Mouse (Mus musculus) kidney, postnatal 10 days (tissue): ENCODE measurements around the gene Fam167b.
"Not testable (repeated sequence)": the region's sequence is repeated elsewhere in the genome, so short reads cannot be mapped to it uniquely, and the experiment has no call there.

Experiments used
- DNase-seq: peaks from one replicate; pipeline ENCODE4 v3.0.0; 2021; ENCODE audit warnings: mixed read lengths

The Fam167b gene

DNA sequence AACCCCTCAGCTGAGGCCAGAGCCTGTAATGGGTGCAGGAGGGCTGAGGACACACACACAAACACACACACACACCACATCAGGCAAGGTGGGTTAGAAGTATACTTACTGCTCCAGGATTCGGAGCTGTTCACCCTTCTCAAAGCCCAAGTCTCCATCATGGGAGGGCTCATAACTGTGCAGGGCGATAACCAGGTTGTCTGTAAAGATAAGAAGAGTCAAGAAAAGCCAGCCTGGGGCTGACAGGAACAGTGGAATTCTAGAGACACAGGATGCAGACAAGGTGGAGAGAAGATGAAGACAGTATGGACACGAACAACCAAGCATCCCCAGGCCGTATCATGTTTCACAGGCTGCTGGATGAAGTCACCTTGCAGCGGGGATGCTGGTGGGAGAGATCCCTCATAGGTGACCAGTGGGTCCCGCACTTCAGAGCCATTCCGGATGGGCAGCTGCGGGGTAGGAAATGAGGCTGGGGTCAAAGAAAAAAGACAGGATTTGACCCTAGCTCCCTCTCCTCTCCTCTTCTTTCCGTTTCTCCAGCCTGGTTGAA, 21.0 kb downstream of the Fam167b start:
- peak; percentile 17 for DNase-seq

DNA sequence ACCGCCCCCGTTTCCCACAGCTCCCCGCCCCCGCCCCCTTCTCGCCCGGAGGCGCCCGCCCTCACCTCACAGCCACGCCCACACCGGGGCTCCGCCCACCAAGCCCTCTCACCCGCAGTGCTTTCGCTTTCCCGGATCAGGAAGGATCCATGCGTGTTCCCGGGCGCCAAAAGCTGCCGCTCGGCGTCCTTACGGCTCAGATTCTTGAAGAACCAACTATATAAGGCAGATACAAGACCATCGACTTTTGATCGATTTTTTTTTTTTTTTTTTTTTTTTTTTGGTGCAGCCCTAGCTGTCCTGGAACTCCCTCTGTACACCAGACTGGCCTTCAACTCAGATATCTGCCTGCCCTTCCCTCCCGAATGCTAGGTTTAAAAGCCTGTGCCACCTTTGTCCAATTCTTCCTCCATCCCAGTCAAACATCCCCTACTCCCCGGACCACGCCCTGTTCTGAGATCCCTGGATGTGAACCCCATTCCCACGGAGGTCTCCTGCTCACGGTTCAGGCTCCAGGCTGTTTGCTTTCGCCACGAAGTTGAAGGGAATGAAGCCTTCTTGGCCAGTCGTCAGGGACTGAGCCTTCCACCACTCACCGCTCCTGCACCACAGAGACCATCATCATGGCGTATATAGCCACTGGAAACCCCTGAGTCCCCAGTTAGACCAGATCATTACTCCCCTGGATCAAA, 21.7 kb downstream of the Fam167b start:
- peak; percentile 97 for DNase-seq

DNA sequence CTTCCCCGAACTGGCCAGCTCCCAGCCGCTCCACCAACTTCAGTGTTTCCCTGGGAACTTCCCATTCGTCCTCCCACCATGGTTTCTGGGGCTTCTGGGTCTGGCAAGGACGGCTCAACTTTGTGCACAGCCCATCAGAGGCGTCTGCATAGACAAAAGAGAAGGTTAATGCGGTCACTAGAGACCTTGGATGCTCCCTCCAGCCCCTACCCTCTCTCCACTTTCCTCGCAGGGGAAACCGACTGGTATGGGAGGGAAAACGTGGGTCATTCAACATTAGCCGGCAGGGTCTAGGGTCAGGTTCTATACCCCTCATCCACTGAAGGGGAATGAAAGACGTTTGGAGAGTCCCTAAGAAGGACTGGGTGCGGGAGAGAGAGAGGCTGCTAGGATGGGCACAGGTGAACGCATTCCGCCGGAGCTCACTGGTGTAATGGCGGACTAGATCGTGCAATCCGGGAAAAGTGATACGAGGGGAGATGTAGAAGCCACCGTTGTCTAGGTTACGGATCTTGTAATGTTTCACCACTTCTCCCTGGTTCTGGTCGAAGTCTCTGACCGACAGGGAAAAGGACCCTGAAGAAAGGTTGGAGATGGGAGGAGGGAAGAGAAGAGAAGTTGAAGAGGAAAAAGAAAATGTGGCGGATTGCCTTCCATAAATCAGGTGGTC, 22.4 kb downstream of the Fam167b start:
- no peak for DNase-seq

DNA sequence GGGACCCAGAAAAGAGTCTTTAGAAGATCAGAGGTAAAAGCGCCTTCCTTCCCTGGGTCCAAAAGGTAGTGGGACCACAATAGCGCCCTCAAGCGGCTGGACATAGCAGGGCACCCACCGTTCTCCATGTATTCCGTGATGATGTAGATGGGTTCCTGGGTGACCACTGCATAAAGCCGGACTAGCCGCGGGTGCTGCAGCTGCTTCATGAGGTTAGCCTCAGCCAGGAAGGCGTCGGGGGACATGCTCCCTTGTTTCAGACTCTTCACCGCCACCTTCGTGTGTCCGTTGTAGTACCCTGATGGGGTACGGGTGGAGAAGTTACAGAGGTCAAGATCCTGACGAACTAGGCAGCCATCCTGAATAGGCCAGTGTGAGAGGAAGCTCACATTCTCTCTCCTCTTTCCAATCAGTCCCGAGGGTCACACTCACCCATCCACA, 22.9 kb downstream of the Fam167b start:
- peak; percentile 77 for DNase-seq

DNA sequence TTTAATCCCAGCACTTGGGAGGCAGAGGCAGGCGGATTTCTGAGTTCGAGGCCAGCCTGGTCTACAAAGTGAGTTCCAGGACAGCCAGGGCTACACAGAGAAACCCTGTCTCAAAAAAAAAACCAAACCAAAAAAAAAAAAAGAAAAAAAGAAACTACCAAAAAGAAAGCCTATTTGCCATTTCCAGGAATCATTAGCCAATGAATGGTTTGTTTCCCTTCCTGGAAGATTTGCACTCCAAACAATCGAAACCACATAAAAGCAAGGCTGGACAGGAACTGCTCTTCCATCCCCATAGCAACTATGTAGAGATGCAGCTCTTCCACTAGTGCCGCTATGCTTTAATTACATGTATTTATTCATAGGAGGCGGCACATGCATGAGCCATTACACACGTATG, 23.8 kb downstream of the Fam167b start:
- not testable (repeated sequence) for DNase-seq

DNA sequence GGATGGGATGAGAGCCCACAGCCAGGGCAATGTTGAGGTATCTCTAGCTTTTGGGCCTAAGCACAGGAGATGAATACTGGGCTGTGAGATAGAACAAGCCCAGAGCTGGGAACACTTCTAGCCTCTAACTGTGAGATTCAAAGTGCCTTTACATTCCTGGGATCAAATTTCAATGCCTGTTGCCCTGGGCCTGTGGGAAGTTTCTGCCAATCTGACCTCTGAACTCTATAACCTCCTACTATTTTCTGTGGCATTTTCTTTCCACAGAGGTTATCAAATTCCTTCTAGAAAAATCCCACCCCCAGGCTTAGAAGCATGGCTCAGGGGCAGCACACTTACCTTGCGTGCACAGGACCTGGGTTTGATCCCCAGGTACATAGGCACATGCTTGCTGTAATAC, 28.1 kb downstream of the Fam167b start:
- DNase-seq = no peak

DNA sequence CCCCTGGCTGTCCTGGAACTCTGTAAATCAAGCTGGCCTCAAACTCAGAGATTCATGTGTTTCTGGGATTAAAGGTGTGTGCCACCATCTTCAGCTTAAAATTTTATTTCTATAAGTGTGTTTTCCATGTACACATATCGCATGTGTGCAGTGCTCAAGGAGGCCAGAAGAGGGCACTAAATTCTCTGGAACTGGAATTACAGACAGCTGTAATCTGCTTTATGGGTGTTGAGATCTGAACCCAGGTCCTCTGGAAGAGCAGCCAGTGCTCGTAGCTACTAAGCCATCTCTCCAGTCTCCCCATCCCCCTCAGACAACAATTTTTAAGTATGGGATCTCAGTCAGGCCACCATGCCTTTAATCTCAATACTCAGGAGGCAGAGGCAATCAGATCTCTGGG, 29.0 kb downstream of the Fam167b start:
- DNase-seq = peak; percentile 61

DNA sequence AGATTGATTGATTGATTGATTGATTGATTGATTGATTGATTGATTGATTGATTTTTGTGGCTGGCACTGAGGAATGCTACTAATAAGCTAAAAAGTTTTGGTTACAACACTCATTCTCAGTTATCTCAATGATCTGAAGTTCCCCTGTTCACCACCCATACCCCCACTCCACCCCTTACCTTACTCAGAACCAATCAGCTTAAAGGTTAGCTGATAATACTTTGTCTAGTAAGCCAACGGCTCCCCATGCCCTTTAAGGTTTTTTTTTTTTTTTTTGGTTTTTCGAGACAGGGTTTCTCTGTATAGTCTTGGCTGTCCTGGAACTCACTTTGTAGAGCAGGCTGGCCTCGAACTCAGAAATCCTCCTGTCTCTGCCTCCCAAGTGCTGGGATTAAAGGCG, 30.7 kb downstream of the Fam167b start:
- DNase-seq = not testable (repeated sequence)

DNA sequence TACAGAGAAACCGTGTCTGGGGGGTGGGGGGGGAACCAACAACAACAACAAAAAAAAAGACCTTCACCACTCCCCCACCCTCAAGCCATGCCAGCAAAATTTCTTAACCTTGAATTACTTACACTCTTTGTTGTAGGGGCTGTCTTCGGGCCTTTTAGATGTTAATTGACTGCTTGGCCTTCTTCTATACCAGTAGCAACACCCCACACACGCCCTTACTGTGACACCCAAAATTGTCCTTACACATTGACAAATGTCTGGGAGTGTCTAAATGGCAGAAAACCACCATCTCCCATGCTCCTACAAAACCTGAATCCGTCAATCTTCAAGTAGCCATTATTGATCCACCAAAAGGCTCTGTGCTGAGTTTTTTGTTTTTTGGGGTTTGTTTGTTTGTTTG, 34.2 kb downstream of the Fam167b start:
- no peak for DNase-seq

DNA sequence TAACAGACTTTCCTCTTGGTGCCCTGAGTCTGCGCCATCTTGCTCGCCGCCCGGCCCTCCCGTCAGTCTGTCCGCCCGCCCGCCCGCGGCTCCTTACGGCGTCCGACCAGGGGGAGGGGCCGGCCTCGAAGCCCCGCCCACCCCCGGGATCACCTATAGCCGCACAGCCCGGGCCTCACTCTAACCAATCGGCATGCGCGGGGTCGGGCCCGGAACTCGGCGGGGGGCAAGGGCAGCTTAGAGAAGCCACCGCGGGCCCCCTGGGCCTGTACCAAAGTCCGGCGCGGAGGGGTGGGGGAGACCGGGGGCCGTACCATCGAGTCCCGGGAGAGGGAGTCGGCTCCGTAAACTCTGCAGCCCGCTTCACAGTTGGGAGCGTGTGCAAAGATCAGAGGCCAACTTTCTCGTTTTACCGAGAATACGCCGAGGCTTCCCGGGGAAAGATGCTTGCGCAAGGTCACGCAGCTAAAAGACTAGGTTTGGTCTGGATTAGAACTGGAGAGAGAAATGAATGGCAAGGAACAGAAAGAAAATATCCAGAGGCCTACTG, 35.7 kb downstream of the Fam167b start, which contains the start of gene Hdac1:
TSS of gene Hdac1 (minus strand) at position 122 of the 550 bp plus-strand sequence.
- DNase-seq = peak; percentile 99

DNA sequence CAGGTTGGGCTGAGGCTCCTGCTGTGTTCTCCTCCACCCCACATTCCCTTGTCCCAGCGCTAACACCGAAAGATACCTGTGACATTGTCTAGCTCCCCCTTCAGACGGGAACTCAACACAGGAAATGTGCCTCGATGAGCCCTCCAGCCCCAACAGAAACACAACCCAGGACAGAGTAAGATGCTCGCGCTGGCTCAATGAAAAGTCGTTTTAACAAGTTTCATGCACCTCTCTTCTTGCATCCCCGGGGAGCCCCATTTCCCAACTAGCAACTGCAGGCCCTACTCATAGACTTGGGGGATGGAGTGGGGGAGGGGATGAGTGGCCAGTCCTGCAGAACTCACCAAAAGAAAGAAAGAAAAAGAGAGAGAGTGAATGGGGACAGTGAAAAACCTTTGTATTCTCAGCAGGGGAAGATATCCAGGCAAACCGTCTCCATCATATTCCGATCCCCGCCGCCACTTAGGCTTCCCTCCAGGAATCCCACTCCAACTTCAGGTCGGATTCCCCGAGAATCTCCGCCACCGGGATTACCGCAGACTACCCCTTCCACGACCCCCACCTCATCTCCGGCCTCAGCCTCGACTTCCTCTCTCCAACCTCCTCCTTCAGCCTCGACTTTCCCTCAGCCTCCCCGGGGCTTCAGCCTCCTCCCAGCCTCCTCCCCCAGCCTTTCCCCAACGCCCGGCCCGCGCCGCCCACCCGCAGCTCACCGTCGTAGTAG, 36.3 kb downstream of the Fam167b start:
- no peak for DNase-seq

DNA sequence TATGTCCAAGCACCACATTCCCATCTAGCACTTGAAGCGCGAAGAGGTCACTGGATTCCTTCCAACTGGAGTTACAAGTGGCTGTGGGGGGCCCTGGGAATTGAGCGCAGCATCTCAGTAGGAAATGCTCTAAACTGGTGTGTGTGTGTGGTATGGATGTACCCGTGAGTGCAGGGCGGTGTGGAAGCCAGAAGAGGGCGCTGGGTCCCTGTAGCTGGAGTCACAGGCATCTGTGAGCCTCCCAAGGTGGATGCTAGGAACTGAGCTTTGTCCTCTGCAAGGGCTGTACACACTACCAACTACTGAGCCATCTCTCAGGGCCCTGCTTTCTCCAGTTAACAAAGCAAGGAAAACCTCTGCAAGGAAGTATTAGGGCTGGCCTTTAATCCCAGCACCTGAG, 38.3 kb downstream of the Fam167b start:
- peak; percentile 46 for DNase-seq

DNA sequence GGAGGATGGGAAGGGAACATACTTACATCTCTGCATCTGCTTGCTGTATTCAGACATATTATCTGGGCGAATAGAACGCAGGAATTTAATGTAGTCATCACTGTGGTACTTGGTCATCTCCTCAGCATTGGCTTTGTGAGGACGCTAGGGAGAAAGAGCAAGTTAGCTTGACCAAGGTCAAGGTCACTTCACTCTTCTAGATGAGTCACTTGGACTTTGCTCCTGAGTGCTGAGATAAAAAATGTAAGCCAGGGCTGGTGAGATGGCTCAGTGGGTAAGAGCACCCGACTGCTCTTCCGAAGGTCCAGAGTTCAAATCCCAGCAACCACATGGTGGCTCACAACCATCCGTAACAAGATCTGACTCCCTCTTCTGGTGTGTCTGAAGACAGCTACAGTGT, 49.4 kb downstream of the Fam167b start:
- not testable (repeated sequence) for DNase-seq
